Comparison of ENCODE assay signal across 20 mouse cellular contexts in the genomic region with DNA sequence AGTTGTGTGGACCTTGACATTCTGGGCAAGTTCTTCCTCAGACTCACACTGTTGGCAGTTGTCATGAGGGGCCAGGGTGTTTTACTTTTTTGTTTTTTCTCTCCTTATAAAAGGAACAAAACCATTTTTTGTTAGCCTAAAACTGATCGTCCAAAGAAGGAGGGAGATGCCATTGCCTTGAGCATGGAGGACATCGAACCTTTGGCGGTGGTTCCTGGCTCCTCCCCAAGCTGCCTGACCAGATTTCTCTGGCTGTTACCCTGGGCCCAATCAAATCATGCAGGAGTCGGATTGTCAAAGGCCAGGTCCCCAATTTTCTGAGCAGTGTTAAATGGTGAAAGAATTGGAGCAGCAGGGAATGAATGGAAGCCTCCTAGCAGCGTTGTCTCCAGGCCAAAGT.
DNase-seq lines count a peak whose midpoint lies in the region; TF ChIP-seq lines count a peak whose summit lies in the region.
"Had no signal": no experiment of that assay in that cellular context is flagged by ENCODE, and none has a peak within 500 bp of the region (broad histone marks: within the 10 kb centered on the region; RNA-seq: fewer than 3 reads in every experiment).

No protein-coding gene starts in this region.

- peak; percentile 66 to 69 for DNase-seq in cerebellum, postnatal 10 days
- no peak for DNase-seq in cerebellum, postnatal 36 days
- peak; percentile 68 for DNase-seq in heart, adult 11 months
- no peak for DNase-seq in heart, adult 2 months
- no peak for DNase-seq in layer of hippocampus, adult 2 months (ENCODE audit: low spot score in 2 of 2)
- DNase-seq in layer of hippocampus, adult 9-10 months (ENCODE audit: low spot score), result no peak
- DNase-seq in B cell, adult 2 months, result no peak
- DNase-seq: adrenal gland, adult 2 months; adrenal gland, adult 8-10 months; adrenal gland, postnatal 10 days; adrenal gland, postnatal 14 days; adrenal gland, postnatal 25 days; adrenal gland, postnatal 36 days; cerebellum, adult 11 months; cerebellum, adult 11-12 months; cerebellum, adult 18-20 months had no signal

- no peak for TF ChIP-seq POLR2A in heart, adult 2 months (IDR thresholded peaks at IDR 0.05; ENCODE audit: insufficient read depth, low read depth, low read length)
- no peak for TF ChIP-seq POLR2A in cortical plate, adult 2 months (IDR thresholded peaks at IDR 0.05; ENCODE audit: extremely low read depth, insufficient read depth, low read length)

- H3K27me3 ChIP-seq in heart, adult 2 months (ENCODE audit: control insufficient read depth, insufficient read depth, low read length), result no peaks in the 10 kb centered on the region
- H3K27me3 ChIP-seq: CH12.LX, Patski had no signal

- no peaks in the 10 kb centered on the region for H3K4me1 ChIP-seq in heart, adult 2 months (ENCODE audit: control insufficient read depth, insufficient read depth, low read length)
- H3K4me1 ChIP-seq in cortical plate, adult 2 months (ENCODE audit: control insufficient read depth, insufficient read depth, low read length), result peaks cover 20% of the 10 kb centered on the region

- intact Hi-C loops in heart, adult 2 months (cut with DNase I), result no loop called here

- H3K27ac ChIP-seq in heart, adult 2 months, result no peak overlapping the region
- peak overlapping the region; percentile 39; the same call in 1 of the 2 replicates for H3K27ac ChIP-seq in layer of hippocampus, adult 2 months
- 0 out of 2 replicates have a peak overlapping the region, but pooled peaks have one; percentile 10 for H3K27ac ChIP-seq in cortical plate, adult 2 months (ENCODE audit: insufficient read depth, low read length)

- no peaks in the 10 kb centered on the region for H3K79me2 ChIP-seq in heart, adult 2 months (replicated peaks; ENCODE audit: control insufficient read depth, insufficient read depth, low read length)

- 68% methylated on average over 5 of the region's 5 CpGs for WGBS in heart, adult 2 months

- no peak for TF ChIP-seq EP300 in heart, adult 2 months (IDR thresholded peaks at IDR 0.05; ENCODE audit: insufficient read depth, low read depth, low read length)

- no peak for TF ChIP-seq CTCF in heart, adult 2 months (IDR thresholded peaks at IDR 0.05)
- TF ChIP-seq CTCF in layer of hippocampus, adult 2 months (conservative IDR thresholded peaks at IDR 0.05), result no peak
- TF ChIP-seq CTCF in cortical plate, adult 2 months (IDR thresholded peaks at IDR 0.05; ENCODE audit: extremely low read depth, insufficient read depth, low read length), result no peak

- no peak overlapping the region for H3K9ac ChIP-seq in heart, adult 2 months (ENCODE audit: low read depth, low read length)

- H3K36me3 ChIP-seq in heart, adult 2 months (ENCODE audit: control insufficient read depth, insufficient read depth, low read length), result no peaks in the 10 kb centered on the region
- H3K36me3 ChIP-seq: G1E had no signal

- H3K4me3 ChIP-seq in heart, adult 2 months, result no peak overlapping the region
- no peak overlapping the region for H3K4me3 ChIP-seq in layer of hippocampus, adult 2 months
- no peak overlapping the region for H3K4me3 ChIP-seq in cortical plate, adult 2 months (ENCODE audit: insufficient read depth, low read length)

Comparison
In these comparisons a context has a peak if more than half of its experiments do, and no peak if none do; other contexts are left out.
1. DNase-seq: peak in cerebellum, postnatal 10 days (2 of 2) and heart, adult 11 months (single experiment); none in cerebellum, postnatal 36 days (0 of 2), heart, adult 2 months (0 of 2), layer of hippocampus, adult 2 months (0 of 2), layer of hippocampus, adult 9-10 months (single experiment) and B cell, adult 2 months (0 of 2).